Mouse (Mus musculus) urinary bladder, postnatal 0 days (tissue): ENCODE results near the gene Exog. TPM values are rescaled to one million over a fixed set of nuclear protein-coding genes. Genes with fewer than 3 reads are reported as not detected.

Experiments used
- polyA plus RNA-seq: library from polyadenylated mRNA; unstranded; fragments of >200 nt; fragmentation: Nextera tagmentation; extraction: Ambion mirVana; gene quantifications from 2 replicates; pipeline ENCODE4 v1.2.1, GENCODE M21; 2015

Gene Exog
- 6.5 and 7.3 TPM in 2 replicates for polyA plus RNA-seq

DNA sequence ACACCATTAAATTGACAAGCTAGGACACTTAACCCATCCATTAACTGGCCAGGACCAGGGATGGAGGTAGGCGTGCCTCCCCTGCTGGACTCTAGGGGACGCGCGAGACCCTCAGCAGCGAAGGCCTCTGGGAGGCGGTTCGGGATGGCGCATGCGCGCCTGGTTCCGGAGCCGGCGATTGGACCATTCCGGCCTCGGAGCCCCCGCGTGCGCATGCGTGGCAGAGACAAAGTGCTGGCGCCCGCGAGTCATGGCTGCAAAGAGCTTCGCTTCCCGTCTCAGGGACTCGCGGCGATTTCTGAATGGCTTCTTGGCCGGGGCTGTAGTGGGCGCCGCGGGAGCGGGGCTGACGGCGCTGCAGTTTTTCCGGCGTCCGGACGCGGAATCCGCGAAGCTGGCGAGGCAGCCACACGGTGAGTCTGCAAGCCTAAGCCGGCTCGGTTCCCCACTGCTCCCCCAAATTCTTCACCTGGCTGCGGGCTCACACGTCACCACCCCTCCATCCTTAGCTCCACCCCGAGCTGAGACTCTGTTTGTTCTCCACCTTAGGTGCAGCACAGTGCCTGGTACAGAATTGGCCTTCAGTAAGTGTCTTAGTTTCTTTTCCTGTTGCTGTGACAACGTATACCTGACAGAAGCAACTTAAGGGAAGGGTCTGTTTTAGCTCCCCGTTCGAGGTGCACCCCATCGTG lies at the start of gene Exog:
Exog (plus strand) TSS at position 206 of the 692 bp plus-strand sequence.

DNA sequence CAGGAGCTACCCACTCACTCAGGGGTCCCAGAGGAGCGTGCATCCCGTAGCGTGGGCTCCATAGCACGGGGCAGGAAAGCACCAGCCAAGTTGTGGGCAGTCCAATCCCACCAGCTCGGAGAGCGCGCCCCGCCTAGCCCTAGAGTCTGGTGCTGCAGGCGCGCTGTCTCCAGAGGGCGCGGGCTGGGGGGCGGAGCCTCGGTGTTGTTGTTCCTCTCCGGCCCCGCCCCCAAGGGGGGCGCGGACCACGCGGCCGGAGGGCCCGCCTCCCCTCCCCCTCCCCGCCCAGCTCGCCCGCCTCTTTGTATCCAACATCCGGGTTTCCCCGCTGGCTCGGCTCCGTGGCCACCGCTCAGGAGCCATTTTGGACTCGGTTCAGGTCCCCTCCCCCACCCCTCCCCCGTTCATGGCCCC lies 42.9 kb upstream of the Exog start, which contains the start of gene Acvr2b:
Acvr2b (plus strand) TSS at position 318 of the 414 bp plus-strand sequence.

Other genes with a start within 250 kb of the Exog start
- gene Slc22a13, start 235.8 kb upstream of the Exog start, polyA plus RNA-seq = not detected in 2 replicates
- gene Oxsr1, start 122.5 kb upstream of the Exog start, polyA plus RNA-seq = 9.5 and 11.2 TPM in 2 replicates
- gene Acaa1a, start 105.3 kb upstream of the Exog start, polyA plus RNA-seq = 91.0 and 92.1 TPM in 2 replicates
- 27.0 and 30.2 TPM in 2 replicates for gene Myd88, start 103.5 kb upstream of the Exog start, polyA plus RNA-seq
- 0.99 and 1.2 TPM in 2 replicates for gene Xylb, start 87.6 kb upstream of the Exog start, polyA plus RNA-seq
- 0.16 and 0.21 TPM in 2 replicates for gene Slc22a14, start 79.4 kb upstream of the Exog start, polyA plus RNA-seq
- 5.2 and 5.9 TPM in 2 replicates for gene Acvr2b, start 42.8 kb upstream of the Exog start, polyA plus RNA-seq
- 0.10 and 0.16 TPM in 2 replicates for gene Scn5a, start 134.1 kb downstream of the Exog start, polyA plus RNA-seq